In genomic region chr10:128522351-128522750, GRCm38 (mm10) we compare ENCODE assay signal across 13 mouse cellular contexts. TPM values are rescaled to one million over a fixed set of nuclear protein-coding genes. Genes with fewer than 3 reads are reported as not detected.
"Had no signal": no experiment of that assay in that cellular context is flagged by ENCODE, and none has a peak within 500 bp of the region (broad histone marks: within the 10 kb centered on the region; RNA-seq: fewer than 3 reads in every experiment).

No protein-coding gene starts in this region.

- DNase-seq: left cerebral cortex, postnatal 4 days; liver; liver, embryonic 13.5 days; liver, postnatal 0 days; lung, adult 18-20 months; lung, adult 2 months; lung, embryonic 14.5 days; lung, postnatal 10 days; lung, postnatal 14 days; lung, postnatal 36 days; lung, postnatal 4 days; midbrain, embryonic 14.5 days had no signal

RNA-seq across cellular contexts. Expression of gene Myl6b, which starts 23.9 kb away (rescaled TPM):
- total RNA-seq: monocyte, adult 5-6 weeks had no signal
